Mouse (Mus musculus) heart, postnatal 10 days (tissue): Measurements from ENCODE around the gene Mad1l1. TPM values are rescaled to one million over a fixed set of nuclear protein-coding genes. Genes with fewer than 3 reads are reported as not detected.

Experiments used
- DNase-seq, 2 experiments: peaks; one replicate each; pipeline ENCODE4 v3.0.0; 2021
- intact Hi-C: fragments of 180-260 bp; cut with DNase I; formaldehyde crosslinking; loops from one replicate; pipeline ENCODE4 v1.15.1; 2025
- total RNA-seq, 2 experiments: library from RNA; stranded (reverse); gene quantifications; 2 replicates each; pipeline ENCODE4 v1.2.3; 2021

Gene Mad1l1
- total RNA-seq, 2 experiments from 2014 or later, result 16.5 to 21.2 TPM

DNA sequence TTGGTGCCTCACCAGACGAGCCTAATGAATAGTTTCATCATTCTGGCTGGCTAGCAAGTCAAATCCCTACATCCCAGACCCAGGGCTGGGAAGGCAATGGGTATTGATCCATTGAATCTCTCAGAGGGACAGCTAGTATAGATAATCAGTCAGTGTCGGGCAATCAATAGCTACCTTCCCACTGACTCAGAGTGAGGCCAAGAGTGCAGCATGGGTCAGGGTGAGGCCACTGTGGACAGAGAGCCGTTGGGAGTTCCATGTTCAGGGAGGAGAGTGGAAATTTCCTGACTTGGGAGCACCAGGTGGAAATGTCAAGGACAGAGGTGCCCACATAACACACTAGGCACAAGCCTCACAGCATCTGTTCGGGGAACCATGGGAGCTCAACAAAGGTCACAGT is 129.8 kb downstream of the Mad1l1 start:
- no peak for DNase-seq
- intact Hi-C loops, result no loop called here

DNA sequence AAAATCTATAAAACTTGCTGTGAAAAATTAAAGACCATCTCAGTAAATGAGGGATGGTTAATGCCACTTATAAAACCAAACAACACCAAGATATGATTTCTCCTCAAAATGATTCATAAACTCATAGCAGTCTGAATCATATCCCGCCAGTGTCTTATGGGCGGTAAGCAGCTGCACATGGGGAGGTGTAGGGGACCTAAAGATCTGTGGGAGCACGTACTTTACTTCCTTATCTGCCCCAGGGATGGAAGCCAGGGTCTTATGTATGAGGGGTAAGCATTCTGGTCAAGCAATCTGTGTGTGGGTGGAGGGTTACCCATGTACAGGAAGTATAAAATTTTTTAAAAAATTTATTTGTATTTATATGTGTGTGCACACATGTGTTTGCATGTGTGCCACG is 135.0 kb downstream of the Mad1l1 start:
- intact Hi-C loops, result loop anchor here (10.0 kb wide), 1 partner anchor 352 kb away; no protein-coding TSS in a partner anchor
- DNase-seq, result no peak

DNA sequence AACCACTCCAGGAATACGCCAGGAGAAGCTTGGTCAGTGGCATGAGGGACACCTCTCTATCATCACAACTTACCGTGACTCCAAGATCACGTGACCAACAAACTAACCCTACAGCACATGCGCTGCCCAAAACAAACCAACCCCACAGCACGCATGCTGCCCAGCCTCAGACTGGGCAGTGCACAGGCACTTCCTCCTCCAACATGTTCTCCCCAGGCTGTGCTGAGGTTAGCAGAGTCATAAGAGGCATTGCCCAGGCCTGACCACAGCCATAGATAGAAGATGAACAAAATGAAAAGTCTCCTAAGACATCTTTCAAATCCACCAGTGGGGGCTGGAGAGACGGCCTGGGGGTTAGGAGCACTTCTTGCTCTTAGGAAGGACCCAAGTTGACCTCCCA is 135.6 kb downstream of the Mad1l1 start:
- DNase-seq, result no peak
- intact Hi-C loops, result loop anchor here (10.0 kb wide), 1 partner anchor 351 kb away; no protein-coding TSS in a partner anchor

- intact Hi-C loops, result loop anchor here (10.0 kb wide), 1 partner anchor 349 kb away; no protein-coding TSS in a partner anchor
- no peak for DNase-seq
These were observed 138.0 kb downstream of the Mad1l1 start for GRCm38 (mm10) chr5:140183387-140183786.

GRCm38 (mm10) chr5:140182351-140182750 is 139.0 kb downstream of the Mad1l1 start:
- no peak for DNase-seq
- intact Hi-C loops, result loop anchor here (10.0 kb wide), 1 partner anchor 348 kb away; no protein-coding TSS in a partner anchor

DNA sequence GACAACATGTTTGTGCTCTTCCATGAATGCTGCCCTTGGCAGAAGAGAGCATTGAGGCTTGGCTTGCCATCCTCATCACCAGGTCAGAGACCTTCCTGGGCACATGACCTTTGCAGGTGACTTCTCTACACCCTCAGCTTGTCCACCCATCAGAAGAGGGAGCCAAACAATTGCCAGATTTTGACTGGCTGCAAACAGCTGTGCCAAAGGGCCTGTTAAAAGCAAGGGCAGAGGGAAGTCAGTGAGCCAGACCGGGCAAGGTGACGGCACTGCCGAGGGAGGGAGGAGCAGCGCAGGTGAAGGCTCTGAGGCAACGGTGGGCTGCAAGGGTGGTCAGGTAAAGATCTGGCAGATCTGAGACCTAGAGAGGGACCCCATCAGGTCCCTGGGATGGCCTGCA is 141.3 kb downstream of the Mad1l1 start:
- intact Hi-C loops, result loop anchor here (10.0 kb wide), 1 partner anchor 345 kb away; no protein-coding TSS in a partner anchor
- DNase-seq, result no peak

DNA sequence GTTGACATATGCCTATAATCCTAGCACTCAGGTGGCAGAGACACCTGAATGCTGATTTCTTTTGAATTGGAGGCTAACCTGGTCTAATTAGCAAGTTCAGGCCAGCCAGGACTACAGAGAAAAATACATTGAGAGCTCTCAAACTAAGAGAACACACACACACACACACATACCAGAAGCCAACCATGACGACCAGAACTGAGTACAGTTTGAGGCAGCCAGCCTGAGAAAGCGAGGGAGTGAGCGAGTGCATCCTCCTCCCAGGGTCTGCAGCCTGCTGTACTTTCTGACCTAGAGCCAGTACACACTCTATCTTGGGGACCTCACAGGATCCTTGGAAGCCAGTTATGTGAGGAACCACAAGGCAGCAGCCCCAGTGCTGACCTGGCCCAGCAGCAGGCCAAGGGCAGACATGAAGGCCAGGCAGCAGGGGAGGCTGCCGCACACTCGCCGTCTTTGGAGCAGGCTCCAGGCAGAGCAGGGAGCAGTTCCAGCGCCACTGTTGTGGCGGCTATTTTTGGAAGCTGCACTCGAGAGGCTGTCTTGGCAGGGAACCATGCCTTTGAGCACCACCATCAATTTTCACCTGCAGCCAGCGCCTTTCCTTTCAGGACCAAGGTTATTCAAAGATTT is 143.2 kb downstream of the Mad1l1 start:
- DNase-seq, result peak; percentile 73 to 80
- intact Hi-C loops, result no loop called here

DNA sequence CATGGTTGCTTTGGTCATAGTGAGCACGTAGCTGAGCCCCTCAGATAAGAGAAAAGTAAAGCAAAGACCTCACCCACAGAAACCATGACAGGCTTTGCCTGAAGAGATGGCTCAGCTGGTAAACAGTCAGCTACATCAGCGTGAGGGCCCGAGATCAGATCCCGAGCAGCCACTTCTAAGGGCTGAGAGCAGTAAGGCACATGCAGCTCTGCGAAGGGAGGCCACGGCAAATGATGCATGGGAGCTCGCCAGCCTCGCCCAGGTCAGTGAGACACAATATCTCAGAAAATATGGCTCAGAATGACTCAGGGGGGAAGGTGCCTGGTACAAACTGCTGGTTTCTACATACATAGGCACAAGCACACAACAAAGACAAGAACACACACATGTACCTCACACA is 143.8 kb downstream of the Mad1l1 start:
- intact Hi-C loops, result no loop called here
- DNase-seq, result no peak

GRCm38 (mm10) chr5:140176370-140176769 is 145.0 kb downstream of the Mad1l1 start:
- intact Hi-C loops, result no loop called here

DNA sequence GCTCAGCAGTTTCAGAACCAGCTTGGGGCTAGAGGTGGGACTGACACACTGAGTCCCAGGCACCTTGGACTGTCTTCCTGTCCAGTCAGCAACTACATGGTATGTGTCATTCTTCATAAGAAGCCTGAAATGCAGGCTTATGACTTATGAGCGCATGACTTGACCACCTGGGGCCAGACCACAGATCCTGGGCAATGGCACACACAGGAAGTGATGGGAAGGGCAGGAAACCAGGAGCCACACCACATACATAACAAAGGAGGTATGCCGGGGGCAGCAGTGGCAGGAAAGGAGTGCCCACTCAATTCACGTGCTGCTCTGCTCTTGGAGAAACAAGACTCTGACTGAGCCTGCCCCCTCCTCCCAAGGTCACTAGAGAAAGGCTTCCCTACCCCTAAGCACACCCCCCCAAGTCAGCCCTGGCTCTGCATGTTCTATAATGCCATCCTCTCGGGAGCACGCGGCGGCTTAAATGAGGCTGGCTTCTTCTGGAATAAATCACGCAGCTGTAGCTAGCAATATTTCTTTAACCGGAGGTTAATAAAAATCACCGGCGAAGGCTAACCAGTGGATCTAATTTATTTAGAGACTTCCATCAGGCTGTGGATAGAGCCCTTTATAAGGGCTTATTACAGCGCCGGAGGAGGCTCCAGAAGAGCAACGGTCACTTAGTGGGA is 146.4 kb downstream of the Mad1l1 start:
- intact Hi-C loops, result no loop called here
- no peak for DNase-seq

More at GRCm38 (mm10) chr5:140176370-140176769, 145.0 kb downstream of the Mad1l1 start:
- no peak for DNase-seq

- intact Hi-C loops, result no loop called here
- DNase-seq, result no peak
These were observed 147.3 kb downstream of the Mad1l1 start for GRCm38 (mm10) chr5:140174066-140174465.

- intact Hi-C loops, result no loop called here
- no peak for DNase-seq
These were observed 148.2 kb downstream of the Mad1l1 start for GRCm38 (mm10) chr5:140173181-140173580.

DNA sequence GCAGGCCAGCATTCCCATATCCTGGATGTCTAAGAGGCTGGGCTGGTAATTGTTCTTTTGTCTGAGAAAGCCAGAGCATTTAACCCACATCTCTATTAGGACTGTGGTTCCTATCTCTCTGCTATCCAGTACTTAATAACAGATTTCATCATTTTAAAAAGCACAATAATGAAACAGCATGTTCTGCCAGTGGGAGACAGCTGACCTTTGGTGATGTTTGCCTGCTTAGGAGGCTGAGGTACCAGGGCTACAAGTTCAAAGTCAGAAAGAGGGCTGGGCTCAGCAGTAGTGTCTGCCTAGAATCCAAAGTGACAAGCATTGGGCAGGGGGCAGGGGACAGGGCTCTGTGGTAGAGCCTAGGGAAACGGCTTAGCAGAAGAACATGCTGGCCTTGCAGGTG is 149.6 kb downstream of the Mad1l1 start:
- intact Hi-C loops, result no loop called here

GRCm38 (mm10) chr5:140167531-140167930 is 153.8 kb downstream of the Mad1l1 start:
- DNase-seq, result no peak
- intact Hi-C loops, result no loop called here

More for the DNA sequence above, 149.6 kb downstream of the Mad1l1 start:
- no peak for DNase-seq

GRCm38 (mm10) chr5:140167080-140167479 is 154.3 kb downstream of the Mad1l1 start:
- DNase-seq, result no peak
- intact Hi-C loops, result no loop called here

DNA sequence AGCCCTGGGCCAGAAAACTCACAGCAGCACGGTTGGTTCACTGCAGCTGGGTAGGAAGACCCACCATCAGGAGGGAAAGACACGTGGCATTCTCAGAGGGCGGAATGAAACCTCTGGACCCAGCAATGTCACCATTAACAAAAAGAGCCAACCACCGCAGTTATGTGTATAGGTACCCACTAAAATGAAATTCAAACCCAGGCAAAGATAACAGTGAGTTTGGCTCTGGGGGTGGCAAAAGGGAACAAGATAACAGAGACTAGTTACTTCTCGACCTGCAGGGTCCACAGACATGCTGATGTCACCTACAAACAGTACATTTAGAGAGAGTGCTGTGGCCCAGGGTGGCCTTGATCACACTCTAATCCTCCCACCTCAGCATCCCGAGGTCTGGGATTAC is 157.4 kb downstream of the Mad1l1 start:
- no peak for DNase-seq
- intact Hi-C loops, result no loop called here

DNA sequence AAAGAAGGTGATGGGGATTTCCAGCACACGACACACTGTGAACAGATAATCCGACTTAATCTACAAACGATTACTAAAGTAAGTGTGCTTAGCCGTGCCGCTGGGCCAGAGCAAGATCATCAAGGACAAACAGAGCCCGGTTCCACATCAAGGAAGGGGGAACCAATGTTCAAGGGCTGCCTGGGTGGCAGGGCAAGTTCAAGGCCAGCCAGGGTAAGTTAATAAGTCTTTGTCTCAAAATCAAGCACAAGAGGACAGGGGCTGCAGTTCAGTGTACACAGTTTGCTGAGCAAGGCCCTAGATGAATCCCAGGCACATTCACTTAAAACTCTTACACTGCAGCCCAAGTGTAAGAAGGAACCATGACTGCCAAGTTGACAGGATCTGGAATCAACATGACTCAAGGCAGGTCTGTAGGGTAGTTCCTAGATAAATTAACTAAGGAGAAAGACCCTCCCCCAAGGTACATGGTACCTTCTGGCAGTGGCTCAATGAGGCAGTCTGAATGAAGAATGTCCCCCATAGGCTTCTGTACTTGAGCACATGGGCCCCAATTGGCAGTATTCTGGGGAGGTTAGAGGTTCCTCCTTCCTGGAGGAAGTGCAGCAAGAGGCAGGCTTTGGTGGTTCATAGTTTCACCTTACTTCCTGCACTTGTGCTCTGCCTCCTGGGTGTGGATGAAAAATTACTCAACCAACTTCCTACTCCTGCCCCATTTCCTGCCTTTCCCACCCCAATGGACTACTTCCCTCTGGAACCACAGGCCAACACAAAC is 159.1 kb downstream of the Mad1l1 start:
- DNase-seq, result no peak
- intact Hi-C loops, result no loop called here

DNA sequence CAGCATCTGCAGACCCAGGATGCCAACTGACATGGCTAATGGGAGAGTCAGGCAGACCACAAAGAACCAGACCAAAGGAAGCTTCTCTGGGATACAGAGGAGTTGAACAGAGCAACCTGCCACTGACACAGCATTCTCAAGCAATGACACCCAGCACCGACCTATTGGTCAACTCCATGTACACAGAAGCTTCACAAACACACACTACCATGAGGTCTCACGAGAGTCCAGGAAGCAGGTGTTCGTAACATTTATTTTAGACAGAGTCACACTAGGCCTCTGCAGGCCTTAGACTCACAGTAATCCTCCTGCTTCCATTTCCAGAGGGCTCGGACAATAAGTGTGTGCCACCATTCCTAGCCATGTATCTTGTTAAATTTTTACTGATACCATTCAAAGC is 162.3 kb downstream of the Mad1l1 start:
- no peak for DNase-seq
- intact Hi-C loops, result no loop called here

DNA sequence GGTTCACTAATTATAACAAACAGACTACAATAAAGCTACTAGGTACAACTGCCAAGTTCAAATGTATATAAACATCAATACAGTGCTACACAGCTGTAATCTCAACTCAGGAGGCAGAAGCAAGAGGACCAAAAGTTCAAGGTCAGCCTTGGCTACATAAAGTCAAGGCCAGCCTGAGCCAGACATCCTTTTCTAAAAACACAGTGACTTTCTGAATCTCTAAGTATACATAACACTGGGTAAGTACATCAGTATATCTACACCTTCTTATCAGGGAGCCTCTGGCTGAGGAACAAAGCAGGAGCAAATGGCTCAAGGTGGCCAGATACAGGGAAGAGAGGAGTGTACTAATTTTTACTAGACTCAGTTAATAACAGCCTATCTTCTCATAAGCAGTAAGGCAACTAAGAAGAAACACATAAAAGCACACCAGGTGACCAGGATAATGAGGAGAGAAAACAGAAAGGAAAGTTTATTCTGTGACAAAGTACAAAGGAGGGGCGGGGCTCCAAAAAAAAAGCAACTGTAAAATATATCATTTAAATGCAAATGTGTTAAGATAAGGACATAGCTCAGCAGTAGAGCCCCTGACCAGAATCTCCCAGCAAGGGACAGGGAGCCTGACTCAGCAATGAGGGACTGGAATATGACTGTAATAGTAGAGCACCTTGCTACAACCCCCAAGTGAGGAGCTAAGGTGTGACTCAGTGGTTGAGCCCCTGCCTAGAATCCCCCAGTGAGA is 163.3 kb downstream of the Mad1l1 start:
- no peak for DNase-seq
- intact Hi-C loops, result no loop called here

DNA sequence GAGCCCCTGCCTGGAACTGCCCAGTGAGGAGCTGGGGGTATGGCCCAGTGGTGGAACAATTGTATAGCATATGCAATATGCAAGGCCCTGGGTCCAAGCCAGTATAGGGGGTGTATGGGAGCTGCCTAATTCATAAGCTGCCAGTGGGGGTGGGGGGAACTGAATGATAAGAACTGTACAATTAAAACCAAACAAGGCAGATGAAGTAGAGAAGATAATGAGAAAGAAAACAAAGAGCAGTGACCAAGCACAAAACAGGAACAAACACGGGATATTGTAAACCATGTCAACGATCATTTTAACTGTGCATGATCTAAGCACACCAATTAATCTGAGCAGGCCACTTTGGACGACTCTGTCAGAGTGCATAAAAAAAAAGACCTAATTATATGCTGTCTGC is 167.2 kb downstream of the Mad1l1 start:
- DNase-seq, result no peak
- intact Hi-C loops, result no loop called here

- DNase-seq, result no peak
- intact Hi-C loops, result no loop called here
These were observed 169.5 kb downstream of the Mad1l1 start for GRCm38 (mm10) chr5:140151871-140152270.
